Mouse (Mus musculus): ENCODE data around the gene Spz1. TPM values are rescaled to one million over a fixed set of nuclear protein-coding genes. Genes with fewer than 3 reads are reported as not detected.

The Spz1 gene
- not detected in 2 replicates for polyA plus RNA-seq (2012; rRNA removed)

GRCm38 (mm10) chr13:92576072-92576471, at the start of gene Spz1:
Gene Spz1 (minus strand): TSS chr13:92576172.

GRCm38 (mm10) chr13:92610311-92611221, 34.6 kb upstream of the Spz1 start, which contains the start of gene Serinc5:
Gene Serinc5 (plus strand): TSS chr13:92611091.

GRCm38 (mm10) chr13:92530721-92531211, 45.2 kb downstream of the Spz1 start, which contains the start of gene Zfyve16:
Gene Zfyve16 (minus strand): TSS chr13:92530868.

Other genes with a start within 250 kb of the Spz1 start
- 7.0 and 8.6 TPM in 2 replicates for gene Dhfr, start 221.4 kb downstream of the Spz1 start, polyA plus RNA-seq (2012; rRNA removed)
- gene Msh3, start 221.2 kb downstream of the Spz1 start, polyA plus RNA-seq (2012; rRNA removed), result 29.6 and 34.3 TPM in 2 replicates
- 1.7 and 2.1 TPM in 2 replicates for gene Ankrd34b, start 150.3 kb downstream of the Spz1 start, polyA plus RNA-seq (2012; rRNA removed)
- gene Fam151b, start 92.2 kb downstream of the Spz1 start, polyA plus RNA-seq (2012; rRNA removed), result 5.5 and 5.7 TPM in 2 replicates
- 18.3 and 18.4 TPM in 2 replicates for gene Zfyve16, start 45.3 kb downstream of the Spz1 start, polyA plus RNA-seq (2012; rRNA removed)
- gene Serinc5, start 34.9 kb upstream of the Spz1 start, polyA plus RNA-seq (2012; rRNA removed), result 33.0 and 34.0 TPM in 2 replicates
- gene Thbs4, start 218.6 kb upstream of the Spz1 start, polyA plus RNA-seq (2012; rRNA removed), result 1.6 and 9.0 TPM in 2 replicates

Data from central nervous system, embryonic 14 days (tissue).